Mouse (Mus musculus): ENCODE measurements around the gene Crnkl1.

Crnkl1 gene

DNA sequence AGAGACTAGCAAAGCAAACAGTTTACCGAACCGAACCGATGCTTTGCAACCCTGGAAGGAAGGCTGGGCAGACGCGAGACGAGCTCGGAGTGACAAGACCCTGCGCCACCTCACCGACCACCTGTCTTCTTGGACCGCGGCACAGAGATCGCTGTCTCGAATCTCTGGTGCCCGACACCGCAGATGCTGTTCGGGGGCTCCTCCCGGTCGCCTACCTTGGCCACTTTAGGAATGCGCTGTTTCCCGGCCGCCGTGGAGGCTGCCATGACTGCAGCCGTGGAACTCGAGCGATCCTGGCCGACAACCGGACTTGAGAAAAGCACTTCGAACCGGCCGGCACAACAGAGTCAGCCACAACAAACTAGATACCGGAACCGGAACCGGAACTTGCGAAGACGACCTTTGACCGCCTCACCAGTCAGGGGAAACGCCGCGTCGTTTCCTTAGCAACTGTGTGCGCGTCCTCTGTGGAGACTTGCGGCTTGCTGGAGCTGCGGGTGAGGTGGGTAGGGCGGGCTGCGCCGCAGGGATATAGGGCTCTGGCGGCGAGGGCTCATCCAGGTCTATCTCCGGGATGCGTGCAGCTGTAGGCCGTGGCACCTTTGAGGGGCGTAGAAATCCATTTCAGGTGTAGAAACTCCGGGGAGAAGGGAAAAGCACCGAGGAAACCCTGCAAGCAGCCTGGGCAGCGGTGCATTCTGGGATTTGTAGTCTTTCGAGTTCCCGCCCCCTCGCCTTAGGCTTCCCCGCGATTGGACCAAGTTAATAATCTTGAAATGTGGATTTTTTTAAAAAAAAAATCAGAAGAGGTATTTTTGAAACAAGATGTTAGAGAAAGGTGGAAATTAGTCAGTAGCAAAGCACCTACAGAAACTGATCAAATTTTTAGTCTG is at the start of gene Crnkl1, which contains the start of gene Cfap61:
Gene Crnkl1 (minus strand): TSS at position 676 of the 893 bp plus-strand sequence.
Gene Cfap61 (plus strand): TSS at position 446 of the 893 bp plus-strand sequence.
- peak; percentile 90 for DNase-seq (ENCODE audit: inconsistent ontology term)

- no peak for DNase-seq (ENCODE audit: inconsistent ontology term)
Observed at GRCm38 (mm10) chr2:145982317-145983045, 47.7 kb upstream of the Crnkl1 start.

- DNase-seq (ENCODE audit: inconsistent ontology term) = no peak
Observed at GRCm38 (mm10) chr2:145981699-145982112, 46.9 kb upstream of the Crnkl1 start.

DNA sequence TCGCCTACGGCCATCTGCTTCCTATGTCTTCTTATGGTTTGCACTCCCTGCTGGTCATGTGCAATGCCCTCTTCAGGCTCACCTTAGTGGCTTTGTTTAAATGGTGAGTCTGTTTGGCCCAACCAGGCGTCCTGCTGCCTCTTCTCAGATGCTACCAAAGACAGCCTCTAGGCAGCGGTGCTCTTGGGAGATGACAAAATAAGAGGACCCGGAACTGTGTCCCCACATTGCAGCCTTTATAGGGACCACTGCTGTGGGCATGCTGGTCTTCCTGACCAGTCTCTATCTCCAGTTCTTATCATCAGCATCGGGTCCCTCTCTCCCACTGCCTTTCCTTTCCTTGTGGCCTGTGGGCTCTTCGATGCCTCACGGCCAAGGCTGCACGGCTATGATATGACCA is 46.1 kb upstream of the Crnkl1 start:
- no peak for DNase-seq (ENCODE audit: inconsistent ontology term)

- DNase-seq (ENCODE audit: inconsistent ontology term) = no peak
Observed at GRCm38 (mm10) chr2:145979616-145980015, 44.8 kb upstream of the Crnkl1 start.

DNA sequence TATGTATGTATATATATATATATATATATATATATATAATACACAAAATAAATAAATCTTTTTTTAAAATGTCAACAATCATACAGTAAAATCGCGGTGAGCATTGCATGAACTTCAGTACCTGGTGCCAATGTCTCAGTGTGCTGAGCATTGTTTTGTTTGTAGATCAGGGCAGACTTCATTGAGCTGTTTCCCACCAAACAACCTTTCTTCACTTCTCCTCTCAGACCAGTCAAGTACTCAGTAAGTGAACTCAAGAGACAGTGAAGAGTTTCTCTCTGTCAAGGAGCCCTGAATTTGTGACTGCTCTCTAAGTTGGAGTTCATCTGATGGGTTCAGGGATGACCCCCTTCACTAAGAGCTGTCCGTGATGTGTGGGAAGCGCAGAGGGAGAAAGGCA is 37.8 kb upstream of the Crnkl1 start:
- DNase-seq (ENCODE audit: inconsistent ontology term) = no peak

DNA sequence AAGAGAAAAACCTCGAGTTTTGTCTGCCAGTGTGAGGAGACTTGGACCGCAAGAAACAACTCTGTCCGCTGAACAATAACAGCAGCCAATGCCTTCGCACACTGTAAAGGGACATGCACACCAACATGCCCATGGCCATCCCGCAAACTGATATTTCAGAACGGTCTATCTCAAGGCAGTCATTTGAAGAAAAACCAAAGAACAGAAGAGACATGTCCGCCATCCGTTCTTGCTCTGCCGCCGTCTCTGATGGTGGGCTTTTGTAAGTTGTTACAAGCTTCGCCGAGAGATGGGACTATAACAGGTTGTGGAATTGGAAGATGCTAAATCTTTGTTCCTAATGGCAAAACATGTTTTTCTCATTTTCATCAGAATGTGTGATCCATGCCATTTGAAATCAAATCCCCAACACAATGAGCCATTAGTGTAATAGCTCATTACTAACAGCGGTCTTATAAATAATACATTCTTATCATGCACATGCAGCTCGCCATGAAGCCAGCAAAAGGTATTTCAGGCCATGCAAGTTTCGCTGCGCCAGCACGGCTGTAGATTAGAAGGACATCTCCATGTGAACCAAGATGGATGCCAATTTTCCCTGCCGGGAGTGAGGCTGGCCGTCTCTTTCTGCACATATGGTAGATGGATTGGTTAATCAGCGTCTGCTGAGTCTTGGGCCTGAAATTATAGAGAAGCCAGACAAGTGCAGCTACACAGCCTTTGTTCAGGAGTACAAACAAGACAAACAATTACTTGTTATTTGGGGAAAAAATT is 36.6 kb upstream of the Crnkl1 start:
- DNase-seq (ENCODE audit: inconsistent ontology term) = no peak

DNA sequence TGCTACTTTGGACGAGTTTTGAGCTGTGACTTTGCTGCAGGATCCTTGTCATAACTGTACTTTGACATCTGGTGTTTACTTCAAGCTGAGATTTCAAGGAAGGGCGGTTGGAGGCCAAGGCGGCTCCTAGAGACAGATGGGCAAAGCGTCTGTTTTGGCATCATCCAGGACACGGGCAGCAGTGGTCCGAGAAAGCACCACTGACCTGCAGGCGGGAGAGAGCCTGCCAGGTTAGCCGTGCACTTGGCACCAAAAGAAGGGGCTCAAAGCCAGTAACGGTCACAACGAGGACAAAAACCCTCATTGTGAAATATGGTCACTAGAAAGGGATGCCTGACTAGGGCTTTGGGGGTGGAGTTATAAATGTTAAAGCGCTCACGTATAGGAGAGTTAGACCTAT is 35.9 kb upstream of the Crnkl1 start:
- DNase-seq (ENCODE audit: inconsistent ontology term) = no peak

DNA sequence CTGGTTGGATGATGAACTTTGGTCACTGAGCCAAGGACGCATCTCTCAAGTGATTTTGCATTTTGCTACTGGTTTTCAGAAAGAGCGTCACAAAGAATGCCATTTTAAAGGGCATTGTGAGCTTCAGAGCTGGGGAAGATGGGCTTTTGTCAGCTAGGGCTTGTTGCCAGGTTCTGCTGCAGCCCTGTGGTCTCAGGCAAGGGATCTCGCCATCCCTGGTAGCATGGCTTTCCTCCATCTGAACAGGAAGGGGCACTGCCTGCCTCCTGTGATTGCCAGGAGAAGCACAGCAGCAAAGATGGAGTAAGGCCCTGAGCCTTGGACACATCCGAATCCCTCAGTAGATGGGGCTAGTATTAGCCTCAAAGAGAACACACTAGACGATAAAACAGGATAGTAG is 27.0 kb upstream of the Crnkl1 start:
- DNase-seq (ENCODE audit: inconsistent ontology term) = no peak

DNA sequence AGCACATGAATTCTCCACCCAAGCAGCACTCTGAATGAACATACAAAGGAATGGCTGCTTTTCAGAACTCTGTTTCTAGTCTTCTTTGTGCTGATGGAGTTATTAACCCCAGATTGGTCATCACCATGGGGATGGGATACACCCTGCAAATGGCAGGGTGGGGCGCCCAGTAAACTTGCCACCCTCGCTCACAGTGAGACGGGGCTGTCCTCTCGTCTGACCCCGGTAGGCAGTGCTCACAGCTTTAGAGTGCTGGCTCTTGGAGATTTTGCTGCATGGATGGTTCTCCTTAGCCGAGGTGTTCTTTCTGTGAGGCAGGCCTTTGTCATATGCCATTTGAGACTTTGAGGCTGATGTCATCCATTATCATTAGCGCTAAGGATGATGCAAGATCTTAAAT is 23.7 kb upstream of the Crnkl1 start:
- DNase-seq (ENCODE audit: inconsistent ontology term) = no peak

- no peak for DNase-seq (ENCODE audit: inconsistent ontology term)
Observed at GRCm38 (mm10) chr2:145958097-145958496, 23.3 kb upstream of the Crnkl1 start.

DNA sequence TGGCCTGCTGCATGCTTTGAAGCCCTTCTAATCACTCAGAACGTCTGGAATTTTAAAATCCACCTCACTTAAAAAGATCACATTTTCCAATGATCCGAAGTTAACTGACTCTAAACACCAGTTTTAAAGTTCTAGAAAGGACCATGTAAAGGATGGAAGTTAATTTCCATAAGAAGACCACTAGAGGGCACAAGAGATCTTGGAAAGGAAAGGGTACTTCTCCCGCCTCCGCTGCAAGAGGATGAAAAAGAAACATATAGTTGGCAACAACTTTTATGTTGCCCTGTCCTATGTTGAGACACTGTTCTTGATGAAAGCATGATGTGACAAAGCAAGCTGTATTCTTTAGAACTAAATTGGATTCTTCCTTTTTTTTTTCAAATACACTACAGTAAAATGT is 22.6 kb upstream of the Crnkl1 start:
- DNase-seq (ENCODE audit: inconsistent ontology term) = peak; percentile 42

- no peak for DNase-seq (ENCODE audit: inconsistent ontology term)
Observed at GRCm38 (mm10) chr2:145956318-145956717, 21.5 kb upstream of the Crnkl1 start.

DNA sequence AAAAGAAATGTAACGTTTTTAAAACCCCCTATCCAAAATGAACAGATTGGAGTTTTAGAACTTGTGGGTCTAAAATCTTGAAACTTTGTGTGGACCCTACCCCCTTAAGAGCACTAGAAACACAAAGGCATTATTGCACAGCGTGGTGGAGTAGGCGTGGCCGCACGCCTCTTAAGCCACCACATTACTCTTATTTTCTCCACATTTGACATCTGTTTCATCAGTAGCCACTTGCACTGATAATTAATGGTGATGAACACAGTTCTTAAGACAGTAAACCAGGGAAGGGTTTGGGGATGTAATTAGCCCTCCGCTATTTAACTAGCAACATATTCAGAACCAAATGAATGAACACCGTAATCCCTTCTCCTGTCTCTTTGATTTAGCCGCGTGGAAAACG is 21.0 kb upstream of the Crnkl1 start:
- no peak for DNase-seq (ENCODE audit: inconsistent ontology term)

DNA sequence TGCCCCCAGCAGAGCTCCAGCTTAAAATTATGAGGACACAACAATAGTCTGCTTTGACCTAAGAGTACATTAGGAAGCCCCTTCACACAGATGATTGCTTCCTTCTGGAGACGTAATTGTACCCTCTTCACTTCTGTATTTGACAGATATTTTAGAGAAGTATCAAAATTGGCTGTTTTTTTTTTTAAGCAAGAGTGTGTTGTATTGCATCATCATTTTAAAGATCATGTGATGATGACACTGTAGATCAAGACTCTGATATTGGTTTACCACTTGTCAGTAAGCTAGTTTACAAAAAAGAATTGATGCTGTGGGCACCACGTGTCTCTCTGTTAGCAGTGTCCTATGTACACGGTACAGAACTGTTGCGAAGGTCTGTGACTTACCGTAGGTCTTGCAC is 17.9 kb upstream of the Crnkl1 start:
- no peak for DNase-seq (ENCODE audit: inconsistent ontology term)

DNA sequence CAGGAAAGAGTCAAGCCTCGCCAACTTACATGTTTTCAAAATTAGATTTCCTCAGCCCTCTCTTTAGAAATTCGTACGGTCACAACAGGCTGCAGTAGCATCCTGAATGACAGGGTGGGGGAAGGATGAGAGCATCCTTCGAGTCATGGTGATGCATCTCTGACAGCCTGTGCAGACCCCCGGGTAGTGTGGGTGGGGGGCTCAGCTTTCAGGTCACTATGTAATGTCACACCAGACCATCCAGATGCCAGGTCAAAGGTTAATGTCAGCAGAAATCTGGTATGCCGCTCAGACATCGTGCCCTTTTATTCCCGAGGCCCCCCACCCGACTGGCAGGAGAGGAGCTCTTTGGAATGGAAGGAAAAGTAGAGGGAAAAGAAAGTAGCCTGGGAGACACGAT is 15.4 kb upstream of the Crnkl1 start:
- no peak for DNase-seq (ENCODE audit: inconsistent ontology term)

DNA sequence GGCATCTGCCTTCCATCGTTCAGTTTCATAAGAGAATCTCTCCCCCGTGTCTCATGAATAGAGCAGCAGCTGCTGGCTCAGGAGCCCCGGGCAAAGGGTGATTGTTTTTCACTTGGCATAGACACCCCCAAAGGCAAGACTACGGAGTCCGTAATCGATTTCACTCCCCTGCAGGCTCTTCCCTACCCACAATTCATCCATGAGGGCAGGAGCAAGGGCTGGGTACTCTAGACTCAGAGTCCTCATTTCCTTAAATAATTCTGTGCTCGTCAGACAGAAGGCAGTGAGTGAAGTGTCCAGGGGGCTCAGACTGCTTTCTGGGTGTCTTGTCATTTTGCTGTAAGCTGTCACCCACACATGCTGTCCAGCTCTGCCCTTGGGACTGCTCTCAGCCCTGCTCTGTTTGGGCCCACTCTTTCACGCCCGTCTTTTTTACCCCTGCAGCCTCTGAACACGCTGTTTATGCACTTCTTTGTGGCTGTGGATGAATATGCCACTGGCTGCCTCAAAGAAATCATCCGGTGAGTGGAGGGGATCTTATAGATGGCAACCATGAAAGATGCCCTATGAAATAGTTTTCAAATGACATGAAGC is 14.8 kb upstream of the Crnkl1 start:
- peak; percentile 29 for DNase-seq (ENCODE audit: inconsistent ontology term)

DNA sequence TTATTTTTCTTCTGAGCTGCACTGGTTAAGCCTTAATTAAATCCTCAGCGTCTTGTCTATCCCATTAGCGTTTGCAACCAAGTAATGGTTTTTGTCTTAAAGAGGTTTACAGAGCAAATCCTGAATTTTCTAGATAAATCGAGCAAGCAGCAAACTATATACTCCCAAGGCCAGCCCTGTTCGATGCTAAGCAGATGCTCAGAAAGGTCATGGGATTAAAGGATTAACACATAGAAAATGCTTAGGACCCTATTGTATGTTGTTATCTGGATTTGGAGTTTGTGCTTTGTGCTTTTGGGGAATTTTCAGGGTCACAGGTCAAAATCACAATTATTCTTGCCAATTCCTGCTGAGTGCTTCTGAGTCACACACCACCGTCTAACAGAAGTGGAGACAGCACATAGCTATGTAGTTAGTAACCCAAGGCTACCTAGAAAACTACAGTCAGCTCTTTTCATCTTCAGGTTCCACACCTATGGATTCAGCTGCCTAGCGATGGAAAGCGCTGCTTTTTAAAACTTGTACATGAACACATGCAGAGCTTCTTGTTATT is 13.7 kb upstream of the Crnkl1 start:
- DNase-seq (ENCODE audit: inconsistent ontology term) = peak; percentile 92

GRCm38 (mm10) chr2:145944286-145944685 is 9.5 kb upstream of the Crnkl1 start:
- DNase-seq (ENCODE audit: inconsistent ontology term) = no peak

DNA sequence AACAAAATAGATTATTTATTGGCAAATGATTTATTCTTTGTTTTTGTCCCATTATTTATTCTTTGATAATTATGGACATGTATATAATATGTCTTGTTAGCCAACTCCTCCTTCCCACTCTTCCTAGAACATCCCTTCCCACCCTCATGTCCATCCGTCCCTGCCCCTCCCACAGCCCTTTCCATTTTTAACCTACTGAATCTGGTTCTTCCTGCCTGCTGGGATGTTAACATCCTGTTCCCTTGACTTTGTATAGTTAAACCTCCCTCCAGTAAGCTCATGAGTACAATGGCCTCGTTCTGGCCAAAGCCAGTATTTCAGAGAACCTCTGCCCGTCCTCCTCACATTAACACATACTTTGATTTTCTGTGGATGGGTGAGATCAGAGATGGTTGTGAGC is 6.6 kb upstream of the Crnkl1 start:
- DNase-seq (ENCODE audit: inconsistent ontology term) = no peak

- no peak for DNase-seq (ENCODE audit: inconsistent ontology term)
Observed at GRCm38 (mm10) chr2:145936975-145937374, 2.2 kb upstream of the Crnkl1 start.
